Mouse (Mus musculus) T-cell, adult 2 months (primary cell): ENCODE measurements around the gene Tmem121.

Experiments used
- DNase-seq: peaks from one replicate; pipeline ENCODE4 v3.0.0; 2022; ENCODE audit warnings: low spot score

Gene Tmem121

DNA sequence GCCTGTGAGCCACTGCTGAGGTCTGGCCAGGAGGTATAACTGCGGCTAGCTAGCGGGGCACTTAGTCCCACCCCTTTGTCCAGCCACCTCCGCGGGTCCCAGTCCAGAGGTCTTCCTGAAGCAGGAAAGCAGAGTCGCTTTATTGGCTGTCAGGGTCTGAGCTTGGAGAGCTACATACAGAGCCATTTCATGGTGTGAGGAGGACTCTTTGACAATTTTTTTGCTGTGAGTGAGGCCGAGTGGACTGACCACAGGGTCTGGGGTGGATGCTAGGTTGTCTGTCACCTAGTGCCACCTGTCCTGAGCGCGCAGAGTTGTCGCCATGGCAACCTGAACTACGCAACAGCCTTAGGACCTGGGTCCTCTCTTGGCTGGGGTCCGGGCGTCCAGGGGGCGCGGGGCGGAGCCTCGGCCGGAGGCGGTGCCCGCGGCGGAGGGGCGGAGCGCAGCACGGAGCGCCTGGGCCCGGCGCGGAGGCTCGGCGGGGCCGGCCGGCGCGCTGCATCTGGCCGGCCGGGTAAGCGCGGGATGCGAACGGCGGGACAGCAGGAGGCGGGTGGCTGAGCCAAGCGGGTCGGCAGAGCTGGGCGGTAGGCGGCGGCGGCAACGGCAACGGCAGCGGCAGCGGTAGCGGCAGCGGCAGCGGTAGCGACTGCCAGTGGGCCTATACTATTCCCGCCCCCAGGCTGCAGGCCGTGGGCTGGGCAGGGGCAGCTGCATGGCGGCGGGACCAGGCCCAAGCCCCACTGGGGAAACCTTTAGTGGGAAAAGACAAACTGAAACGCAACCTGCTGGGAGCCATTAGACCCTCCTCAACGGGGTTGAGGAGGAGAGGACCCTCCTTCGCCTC, at the start of gene Tmem121:
Tmem121 (plus strand) TSS at position 489 of the 850 bp plus-strand sequence.
- no peak for DNase-seq

DNA sequence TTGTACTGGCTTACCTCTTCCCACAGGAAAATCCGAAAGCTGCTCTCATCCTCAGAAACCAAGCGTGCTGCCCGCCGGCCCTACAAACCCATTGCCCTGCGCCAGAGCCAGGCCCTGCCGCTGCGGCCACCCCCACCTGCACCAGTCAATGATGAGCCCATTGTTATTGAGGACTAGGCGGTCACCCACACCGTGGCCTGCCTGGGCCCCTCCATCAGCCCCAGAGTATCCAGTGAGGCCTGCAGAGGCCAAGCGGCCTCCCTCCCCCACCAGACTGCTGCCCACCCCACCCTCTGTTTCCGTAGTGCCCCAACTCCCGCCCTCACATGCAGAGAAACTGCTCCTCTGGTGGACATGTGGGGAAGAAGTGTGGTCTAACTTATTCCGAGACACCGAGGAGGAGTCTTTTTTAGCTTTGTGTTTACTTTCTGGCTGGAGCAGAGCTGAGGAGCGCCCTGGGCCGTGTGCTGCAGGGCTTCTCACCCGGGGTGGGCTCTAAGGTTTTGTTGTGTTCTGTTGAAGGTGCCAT, 49.2 kb upstream of the Tmem121 start:
- no peak for DNase-seq

DNA sequence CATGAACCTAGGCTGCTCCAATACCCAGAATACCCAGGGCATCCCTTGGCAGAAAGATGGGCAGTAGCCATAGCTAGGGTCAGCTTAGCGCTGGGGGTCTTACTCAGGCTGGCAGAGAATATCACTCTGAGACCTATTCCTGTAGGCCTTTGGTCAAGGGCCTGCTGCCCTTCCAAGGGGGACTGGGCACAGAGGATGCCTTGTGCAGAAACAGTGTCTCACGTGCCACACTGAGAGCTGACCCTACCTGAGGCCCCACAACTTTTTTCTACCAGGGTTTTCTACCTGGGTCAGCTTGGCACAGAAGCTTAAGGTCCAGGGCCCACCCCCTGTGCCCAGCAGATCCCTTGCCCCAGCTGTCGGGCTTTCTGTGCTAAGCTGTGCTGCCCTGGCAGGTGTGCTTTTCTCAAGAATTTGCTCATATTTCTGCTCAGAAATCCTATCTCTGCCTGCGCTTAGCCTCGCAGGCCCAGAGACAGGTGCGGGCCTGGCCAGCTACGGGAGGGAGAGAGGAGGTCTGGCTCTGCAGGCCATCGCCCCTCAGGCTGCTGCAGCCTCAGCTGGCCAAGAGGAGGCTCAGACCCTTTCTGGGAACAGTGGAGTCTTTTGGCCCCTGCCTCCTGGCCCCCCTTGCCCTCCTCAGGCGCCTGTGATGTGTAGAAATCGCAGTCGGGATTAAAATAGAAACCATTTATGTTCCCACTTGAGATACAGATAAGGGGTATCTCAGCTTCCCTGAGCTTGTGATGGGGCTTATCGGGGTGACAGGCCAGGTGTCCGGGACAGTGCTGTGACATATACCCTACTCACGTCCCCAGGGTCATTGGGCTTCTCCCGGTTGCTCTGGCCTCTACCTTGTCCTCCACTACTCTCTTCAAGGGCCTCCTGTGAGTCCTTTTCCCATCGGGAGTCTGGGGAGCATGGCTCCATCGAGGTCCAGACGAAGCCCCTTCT, 48.2 kb upstream of the Tmem121 start:
- DNase-seq: no peak

DNA sequence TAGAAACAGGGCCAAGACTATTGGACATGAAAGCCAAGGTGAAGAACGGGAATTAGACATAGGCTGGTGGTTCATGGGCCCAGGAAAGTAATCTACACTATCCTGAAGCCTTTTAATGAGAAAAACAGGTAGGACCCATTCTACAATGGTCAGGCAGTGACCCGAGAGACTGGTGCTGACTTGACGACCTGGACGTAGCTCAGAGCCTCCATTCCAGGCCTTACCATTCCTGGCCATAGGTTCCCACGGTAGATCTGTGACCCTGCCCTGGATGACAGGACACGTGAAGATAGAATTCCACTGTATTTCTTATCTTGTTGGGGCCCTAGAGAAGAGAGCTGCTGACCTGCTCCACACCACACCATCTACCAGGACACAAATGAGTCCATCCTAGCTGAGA, 47.4 kb upstream of the Tmem121 start:
- no peak for DNase-seq

DNA sequence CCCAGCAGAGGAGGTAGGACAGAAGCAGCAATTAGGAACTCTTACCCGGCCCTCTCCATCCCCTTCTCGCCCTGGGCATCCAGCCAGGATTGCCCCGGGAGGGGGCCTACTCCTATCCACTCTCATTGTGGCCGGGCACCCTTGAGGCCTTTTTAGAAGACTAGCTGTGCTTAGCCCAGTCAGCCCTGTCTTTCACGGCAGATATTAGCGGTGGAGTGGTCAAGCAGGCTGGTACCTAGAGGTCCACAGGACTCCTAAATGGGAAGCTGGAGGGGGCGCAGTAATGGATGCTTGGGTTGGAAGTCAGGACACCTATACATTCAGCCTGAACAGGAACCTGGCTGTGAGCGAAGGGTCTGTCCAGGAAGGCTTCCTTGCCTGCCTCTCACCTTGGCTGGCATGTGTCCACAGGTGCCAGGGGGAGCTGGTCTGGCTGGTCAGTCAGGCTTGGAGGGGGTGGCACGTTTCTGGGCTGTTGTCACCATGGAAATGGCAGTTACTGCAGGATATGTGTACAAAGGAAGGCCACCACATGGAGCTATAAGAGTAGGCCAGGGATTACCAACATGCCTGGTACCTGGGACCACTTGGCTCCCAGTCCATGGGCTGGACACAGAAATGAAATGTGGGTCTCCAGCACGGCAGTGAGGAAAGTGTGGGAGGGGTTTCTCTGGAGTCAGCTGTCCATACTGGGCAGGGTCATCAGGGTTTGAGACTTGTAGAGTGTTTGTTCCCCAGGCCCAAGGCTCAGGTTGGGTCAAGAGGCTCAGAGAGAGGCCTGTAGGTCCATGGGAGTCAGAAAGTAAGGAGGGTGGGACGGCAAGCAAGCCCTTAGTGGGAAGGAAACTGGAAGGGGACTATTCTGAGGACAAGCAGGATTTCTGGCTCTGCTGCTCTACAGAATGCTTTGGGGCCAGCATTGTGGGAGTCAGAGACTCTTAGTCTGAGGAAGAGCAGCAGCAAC, 46.5 kb upstream of the Tmem121 start:
- DNase-seq: no peak

DNA sequence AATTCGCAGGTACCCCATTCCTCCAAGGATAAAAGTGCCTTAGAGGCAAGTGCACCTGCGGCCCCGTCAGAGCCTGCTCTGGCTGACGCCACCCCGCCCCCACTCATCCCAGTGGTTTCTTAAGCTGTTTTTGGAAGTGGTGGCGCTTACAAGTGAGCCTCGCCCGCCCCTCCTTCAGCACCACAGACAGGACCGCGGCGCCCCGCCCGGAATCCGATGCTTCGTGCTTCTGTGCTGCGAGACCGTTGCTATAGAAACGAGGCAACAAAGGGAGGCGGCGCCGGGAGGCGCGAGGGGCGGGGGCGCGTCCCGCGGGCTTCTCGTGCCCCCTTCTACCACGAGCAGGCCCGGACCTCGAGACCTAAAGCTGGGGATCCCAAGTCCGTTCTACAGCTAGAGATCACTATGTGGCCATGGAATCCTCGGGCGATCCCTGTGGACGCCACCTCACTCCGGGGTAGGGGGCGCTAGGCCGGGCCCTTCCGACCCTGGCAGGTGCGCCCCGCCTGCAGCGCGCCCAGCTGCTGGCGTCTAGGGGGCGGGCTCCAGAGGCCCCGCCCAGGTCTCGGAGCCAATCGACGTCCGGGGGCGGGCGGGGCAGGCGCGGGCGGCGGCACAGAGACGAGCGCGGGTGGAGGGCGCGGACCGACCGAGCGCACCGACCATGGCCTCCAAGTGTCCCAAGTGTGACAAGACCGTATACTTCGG, 45.7 kb upstream of the Tmem121 start, which contains the start of gene Crip2:
Crip2 (plus strand) TSS at position 329 of the 708 bp plus-strand sequence.
- DNase-seq: peak; percentile 91

DNA sequence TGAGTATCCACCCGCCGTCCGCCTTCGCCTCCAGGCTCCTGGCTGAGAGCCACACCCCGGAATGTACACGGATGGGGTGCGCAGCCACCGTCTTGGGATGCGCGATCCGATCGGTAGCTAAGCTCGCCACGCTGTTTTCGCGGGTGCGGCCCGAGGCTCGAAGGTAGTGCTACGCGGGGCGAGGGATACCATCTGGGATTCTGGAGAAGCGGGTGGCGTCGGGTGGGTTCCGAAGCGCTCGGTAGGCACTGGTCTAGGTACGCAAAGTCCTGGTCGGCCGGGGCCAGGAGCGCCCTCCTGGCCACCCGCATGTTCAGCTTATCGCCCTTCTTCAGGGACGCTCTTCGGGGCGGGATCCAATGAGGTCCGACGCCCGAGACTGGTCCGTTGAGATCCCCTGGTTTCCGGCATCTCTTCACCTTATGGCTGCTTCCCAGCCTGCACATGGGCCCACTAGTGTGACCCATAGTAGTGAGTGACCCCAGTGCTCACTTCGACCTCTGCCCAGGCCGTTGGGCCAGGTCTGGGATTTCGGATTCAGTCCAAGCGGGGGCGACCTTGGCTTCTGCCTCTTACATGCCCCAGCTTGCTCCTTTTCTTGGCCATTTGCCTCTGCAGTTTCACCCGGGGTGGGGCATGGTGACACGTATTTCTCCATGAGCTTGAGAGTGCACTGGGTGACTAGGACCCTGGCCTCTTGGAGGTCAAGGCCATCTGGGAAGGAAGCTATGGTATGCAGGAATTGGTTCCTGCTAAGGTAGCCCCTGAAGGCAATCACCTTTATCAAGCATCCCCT, 44.9 kb upstream of the Tmem121 start:
- no peak for DNase-seq

DNA sequence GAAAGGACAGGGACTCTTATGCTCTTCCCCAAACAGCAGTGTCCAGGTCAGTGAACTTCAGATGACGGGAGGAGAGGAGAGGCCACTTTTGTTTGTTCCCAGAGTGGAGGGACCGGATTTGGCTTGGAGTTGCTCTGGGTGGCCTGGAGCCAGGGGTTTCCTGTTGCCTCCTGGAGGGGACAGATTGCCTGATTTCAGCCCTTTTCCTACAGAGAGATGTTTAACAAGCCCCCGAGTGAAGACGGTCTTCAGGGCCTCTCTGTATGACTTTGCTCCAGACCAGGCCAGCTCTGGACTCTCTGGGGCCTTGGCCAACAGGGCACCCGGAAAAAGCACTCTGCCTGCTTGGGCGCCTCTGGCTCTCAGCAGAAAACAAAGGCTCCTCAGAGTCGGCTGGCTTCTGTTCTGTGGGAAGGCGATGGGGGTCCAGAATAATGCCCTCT, 44.2 kb upstream of the Tmem121 start:
- DNase-seq: no peak

DNA sequence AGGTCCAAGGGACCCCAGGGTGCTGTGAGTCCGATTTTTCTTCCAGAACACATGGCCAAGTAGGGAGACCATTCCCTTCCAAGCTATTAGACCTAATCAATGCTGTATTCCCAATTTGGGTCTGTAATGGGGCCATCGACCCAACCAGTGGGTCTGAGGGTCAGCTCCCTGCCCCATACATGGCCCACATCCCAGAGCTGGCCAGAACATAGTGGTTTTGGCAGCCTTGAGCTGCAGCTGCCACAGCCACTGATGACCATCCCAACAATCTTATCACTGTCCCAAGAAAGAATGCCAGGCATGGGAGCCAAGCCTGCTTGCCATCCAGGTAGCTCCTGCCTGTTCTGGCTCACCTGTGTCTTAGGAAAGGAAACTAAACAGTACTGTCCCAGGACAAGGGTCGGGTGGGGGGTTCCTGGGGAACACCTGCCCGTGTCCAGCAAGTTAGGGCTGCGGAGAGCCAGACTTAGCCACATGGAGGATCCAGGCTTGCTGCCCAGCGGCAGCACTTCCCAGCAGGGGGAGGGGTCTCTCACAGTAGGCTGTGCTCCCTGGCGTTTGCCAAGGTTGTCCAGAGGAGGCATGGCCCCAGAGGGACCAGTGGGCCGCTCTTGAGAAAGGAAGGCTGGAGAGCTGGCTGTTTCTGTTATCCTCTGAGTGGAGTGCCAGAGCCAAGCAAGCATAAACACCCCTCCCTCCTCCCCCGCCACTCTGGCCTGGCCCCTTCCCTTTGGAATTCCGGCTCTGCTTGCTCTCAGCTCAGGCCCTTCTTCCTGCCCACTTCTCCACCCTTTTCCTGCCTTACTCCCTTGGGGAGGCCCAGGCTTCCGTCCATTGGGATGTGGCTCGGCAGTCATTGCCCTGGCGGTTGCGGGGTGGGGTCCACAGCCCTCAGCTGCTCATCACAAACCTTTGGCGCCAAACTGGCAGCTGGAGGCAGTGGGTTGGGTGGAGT, 43.4 kb upstream of the Tmem121 start:
- DNase-seq: no peak

DNA sequence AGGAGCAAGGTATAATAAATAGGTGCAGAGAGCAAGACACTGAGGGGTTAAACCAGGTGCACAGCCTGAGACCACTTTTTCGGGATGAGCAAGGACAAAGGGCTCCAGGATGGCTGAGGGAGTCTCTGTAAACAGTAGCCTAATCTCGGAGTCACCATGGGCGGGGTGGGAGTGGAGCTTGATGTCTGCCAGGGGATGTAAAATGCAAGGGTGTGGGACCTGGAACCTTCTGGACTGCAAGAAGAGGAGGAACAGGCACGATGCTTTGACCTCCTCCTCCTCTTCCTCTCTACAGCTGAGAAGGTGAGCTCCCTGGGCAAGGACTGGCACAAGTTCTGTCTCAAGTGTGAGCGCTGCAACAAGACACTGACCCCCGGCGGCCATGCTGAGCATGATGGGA, 42.6 kb upstream of the Tmem121 start:
- no peak for DNase-seq

DNA sequence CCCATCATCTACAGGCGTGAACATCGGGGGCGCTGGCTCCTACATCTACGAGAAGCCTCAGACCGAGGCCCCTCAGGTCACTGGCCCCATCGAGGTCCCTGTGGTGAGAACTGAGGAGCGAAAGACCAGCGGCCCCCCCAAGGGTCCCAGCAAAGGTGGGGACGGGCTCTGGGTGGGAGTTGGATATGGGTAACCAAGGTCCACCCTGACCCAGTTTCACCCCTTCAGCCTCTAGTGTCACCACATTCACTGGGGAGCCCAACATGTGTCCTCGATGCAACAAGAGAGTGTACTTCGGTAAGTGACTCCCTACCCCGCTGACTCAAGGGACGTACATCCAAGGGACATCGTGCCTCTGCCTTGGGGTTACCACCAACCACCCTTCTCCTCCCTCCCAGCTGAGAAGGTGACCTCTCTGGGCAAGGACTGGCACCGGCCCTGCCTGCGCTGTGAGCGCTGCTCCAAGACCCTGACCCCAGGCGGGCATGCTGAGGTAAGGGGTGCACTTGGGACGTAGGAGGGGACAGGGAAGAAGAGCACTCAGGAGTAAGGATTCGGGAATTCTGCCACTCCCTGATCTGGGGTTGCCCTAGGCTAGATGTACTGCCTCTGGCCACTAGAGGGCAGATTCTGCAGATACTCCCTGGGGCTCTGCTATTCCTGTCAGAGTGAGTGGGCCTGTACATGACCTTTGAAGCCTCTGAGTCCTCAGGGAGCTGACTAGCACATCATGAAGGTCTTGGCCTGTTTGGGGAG, 41.6 kb upstream of the Tmem121 start:
- peak; percentile 35 for DNase-seq

DNA sequence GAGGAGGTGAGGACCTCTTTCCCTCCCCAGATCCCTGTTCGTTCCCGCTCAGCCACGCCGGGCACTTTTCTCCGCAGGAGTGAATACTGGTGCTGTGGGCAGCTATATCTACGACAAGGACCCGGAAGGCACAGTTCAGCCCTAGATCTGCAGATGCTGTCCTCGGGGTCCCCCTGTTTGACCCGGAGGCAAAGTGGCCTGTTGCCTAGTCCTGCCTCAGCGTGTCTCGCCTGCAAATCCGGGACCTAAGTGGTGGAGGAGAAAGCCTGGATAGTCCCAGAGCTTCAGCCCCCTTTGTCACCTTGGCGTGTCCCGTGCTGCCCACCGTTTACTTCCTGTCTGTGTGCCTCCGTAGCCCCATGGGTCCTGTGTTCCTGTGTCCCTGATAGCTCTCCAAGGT, 40.8 kb upstream of the Tmem121 start:
- no peak for DNase-seq

DNA sequence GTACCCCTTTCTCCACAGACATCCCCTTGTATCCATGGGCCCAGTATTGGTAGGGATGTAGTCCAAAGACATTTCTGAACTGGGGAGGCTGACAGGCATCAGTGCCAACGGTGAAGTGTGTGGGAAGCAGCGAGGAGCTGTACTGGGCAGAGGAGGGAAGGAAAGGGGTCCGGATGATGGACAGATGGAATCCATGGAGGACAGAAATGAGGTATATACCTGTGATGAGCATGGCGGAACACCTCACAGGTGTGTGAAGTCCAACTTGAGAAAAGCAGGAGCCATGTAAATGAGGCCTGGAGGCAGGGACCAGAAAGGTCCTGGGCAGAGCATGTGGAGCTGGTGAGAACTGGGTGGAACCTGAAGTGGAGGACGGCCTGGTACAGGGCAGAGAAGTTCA, 40.1 kb upstream of the Tmem121 start:
- no peak for DNase-seq

DNA sequence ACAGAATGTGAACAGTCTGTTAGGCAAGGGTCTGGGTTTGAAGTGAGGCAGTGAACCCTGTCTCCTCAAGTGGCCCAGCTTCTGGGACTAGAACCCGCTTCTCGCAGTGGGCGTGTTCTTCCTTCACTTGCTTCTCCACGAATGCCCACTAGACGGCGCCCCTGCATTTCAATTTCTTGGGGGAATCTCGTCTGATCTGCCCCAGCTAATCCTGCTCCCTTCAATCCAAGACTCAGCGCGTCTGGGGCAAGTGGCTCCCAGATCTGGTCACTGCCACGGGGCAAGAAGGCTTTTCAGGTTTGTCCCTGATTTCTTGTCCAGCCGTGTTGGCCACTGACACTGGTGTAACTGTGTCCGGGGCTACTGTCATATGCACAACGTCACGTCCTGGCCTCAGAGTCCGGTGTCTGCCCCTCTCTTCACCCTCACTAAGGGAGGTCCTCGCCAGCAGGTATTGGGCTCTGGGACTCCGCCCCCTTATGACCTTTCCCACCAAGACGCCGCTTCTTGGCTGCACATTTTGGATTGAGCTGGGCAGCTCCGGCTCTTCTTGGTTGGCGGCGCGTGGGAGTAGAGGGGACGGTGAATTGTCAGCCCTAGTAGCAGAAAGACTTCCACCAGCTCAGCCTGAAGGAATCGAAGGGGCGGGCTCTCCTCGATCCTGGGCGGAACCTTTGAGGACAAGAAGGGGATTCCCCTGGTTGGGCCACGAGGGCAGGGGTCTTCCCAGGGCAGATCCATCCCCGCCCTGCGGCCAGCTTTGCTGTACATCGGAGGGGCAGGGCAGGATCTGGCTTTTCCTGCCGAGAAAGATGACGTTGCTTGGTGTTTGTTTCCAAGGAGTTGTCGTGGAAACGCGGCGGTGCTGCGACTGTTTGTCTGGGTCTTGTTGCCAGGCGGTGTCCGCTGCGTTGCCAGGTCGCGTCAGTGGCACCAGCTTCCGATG, 39.3 kb upstream of the Tmem121 start, which contains the start of gene Crip1:
Crip1 (plus strand) TSS at position 205 of the 946 bp plus-strand sequence.
- DNase-seq: peak; percentile 96

DNA sequence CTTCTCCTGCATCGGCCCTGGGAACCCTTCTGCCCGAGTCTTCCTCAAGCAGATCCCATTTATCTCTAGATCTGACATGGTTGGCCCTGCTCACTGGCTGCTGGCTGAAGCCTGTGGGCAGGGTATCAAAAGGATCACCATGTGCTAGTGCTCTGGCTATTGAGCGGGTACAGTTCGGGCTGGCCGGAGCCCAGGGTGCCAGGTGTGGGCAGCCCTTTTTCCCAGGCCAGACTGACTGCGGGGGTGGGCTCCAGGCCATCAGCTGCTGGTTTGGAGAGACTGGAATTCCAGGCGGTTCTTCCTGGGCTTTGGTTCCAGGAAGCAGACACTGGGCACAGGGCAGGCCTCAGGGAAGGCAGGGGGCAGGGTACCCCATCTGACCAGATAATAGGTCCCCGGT, 38.2 kb upstream of the Tmem121 start:
- no peak for DNase-seq

DNA sequence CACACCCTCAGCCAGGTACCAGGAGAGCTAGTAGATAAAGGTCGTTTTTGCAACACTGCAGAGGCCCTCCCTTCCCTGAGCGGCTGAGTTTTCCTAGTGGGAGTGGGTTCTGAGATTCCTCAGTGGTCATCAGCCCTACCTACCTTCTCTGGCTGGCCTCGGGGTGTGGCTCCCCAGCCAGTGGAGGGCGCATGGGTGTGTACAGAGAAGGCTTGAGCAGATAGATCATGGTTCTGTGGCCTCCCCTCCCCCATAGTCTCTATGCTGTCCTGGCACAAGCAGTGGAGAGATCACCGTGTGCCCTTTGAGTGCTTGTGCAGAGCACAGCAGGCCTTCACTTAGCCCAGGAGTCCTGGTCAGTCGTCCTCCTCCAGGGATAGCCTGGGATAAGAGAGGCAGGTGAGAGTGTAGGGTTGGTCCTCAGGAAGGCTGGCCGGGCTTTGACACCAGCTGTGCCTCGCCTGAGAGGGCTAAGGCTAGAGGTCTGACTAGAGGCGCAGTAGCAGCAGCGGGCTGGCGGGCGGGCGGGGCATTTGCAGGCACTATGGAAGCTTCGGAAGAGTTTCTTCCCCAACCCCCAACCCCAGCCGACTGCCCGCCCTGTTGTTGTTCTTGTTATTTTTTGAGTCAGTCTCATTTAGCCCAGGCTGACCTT, 37.2 kb upstream of the Tmem121 start:
- DNase-seq: peak; percentile 14
